Mouse (Mus musculus) kidney, embryonic 14.5 days (tissue): ENCODE data around the gene Myrfl. TPM values are rescaled to one million over a fixed set of nuclear protein-coding genes. Genes with fewer than 3 reads are reported as not detected.

Source experiments
- ATAC-seq: fragments of 200-750 bp; cut with Nextera tagmentation; 2 replicates; pipeline ENCODE4 v1.8.0; 2017; ENCODE audit warnings: moderate number of reproducible peaks, mild to moderate bottlenecking, moderate TSS enrichment, moderate library complexity; ENCODE audit not compliant: low FRiP score, low TSS enrichment
- H3K27ac ChIP-seq: fragments of 300-500 bp; sonication (generic); 2 replicates; pipeline ENCODE4 v1.5.1; 2014; ENCODE audit warnings: low read depth, mild to moderate bottlenecking, low read length, moderate library complexity, mixed read lengths
- H3K27me3 ChIP-seq: fragments of 300-500 bp; sonication (generic); 2 replicates; pipeline ENCODE4 v1.6.1; 2014; ENCODE audit warnings: mild to moderate bottlenecking, low read length; ENCODE audit not compliant: control insufficient read depth, insufficient read depth
- H3K36me3 ChIP-seq: fragments of 300-500 bp; sonication (generic); 2 replicates; pipeline ENCODE4 v1.6.1; 2014; ENCODE audit warnings: low read length, mixed read lengths; ENCODE audit not compliant: control insufficient read depth, insufficient read depth
- H3K4me1 ChIP-seq: fragments of 300-500 bp; sonication (generic); 2 replicates; pipeline ENCODE4 v1.6.1; 2014; ENCODE audit warnings: low read length, mixed read lengths; ENCODE audit not compliant: control insufficient read depth, insufficient read depth
- H3K4me2 ChIP-seq: fragments of 300-500 bp; sonication (generic); replicated peaks from 2 replicates; pipeline ENCODE4 v1.6.1; 2014; ENCODE audit warnings: low read depth, mild to moderate bottlenecking, low read length
- H3K4me3 ChIP-seq: fragments of 300-500 bp; sonication (generic); 2 replicates; pipeline ENCODE4 v1.5.1; 2014; ENCODE audit warnings: mild to moderate bottlenecking, low read length
- H3K9ac ChIP-seq: fragments of 300-500 bp; sonication (generic); 2 replicates; pipeline ENCODE4 v1.6.1; 2014; ENCODE audit warnings: low read depth, mild to moderate bottlenecking, low read length, moderate library complexity
- H3K9me3 ChIP-seq: fragments of 300-500 bp; sonication (generic); 2 replicates; pipeline ENCODE4 v1.6.1; 2016; ENCODE audit warnings: low read length; ENCODE audit not compliant: control insufficient read depth
- WGBS: fragments of 180-500 bp; shearing (Covaris S2); extraction: QIAGEN DNeasy Blood & Tissue Kit; methylation state at CpG from one replicate; pipeline ENCODE4 v1.1.7; 2014; 5-methylcytosine and 5-hydroxymethylcytosine counted together
- polyA plus RNA-seq: library from polyadenylated mRNA; unstranded; fragments of >200 nt; fragmentation: Nextera tagmentation; extraction: Ambion mirVana; gene quantifications from 2 replicates; pipeline ENCODE4 v1.2.1, GENCODE M21; 2014

The Myrfl gene
- polyA plus RNA-seq, 1 experiment from 2014 or later = not detected

- H3K36me3 ChIP-seq = no peaks in the 10 kb centered on the region
- H3K9me3 ChIP-seq = no peaks in the 10 kb centered on the region
- H3K4me3 ChIP-seq = no peak overlapping the region
- ATAC-seq = no peak
- 75% methylated on average over 3 of the region's 5 CpGs for WGBS
- H3K27me3 ChIP-seq = no peaks in the 10 kb centered on the region
- H3K27ac ChIP-seq = no peak overlapping the region
- H3K4me1 ChIP-seq = no peaks in the 10 kb centered on the region
- no peak overlapping the region for H3K4me2 ChIP-seq
- no peak overlapping the region for H3K9ac ChIP-seq
These were observed 113.7 kb downstream of the Myrfl start for GRCm38 (mm10) chr10:116783020-116783419.

- WGBS = 93% methylated on average over 8 of the region's 8 CpGs
- Histone ChIP-seq H3K9ac (no peak overlapping the region), H3K9me3 (no peaks in the 10 kb centered on the region), H3K36me3 (no peaks in the 10 kb centered on the region), H3K27ac (no peak overlapping the region), H3K4me1 (no peaks in the 10 kb centered on the region), H3K4me2 (no peak overlapping the region), H3K27me3 (no peaks in the 10 kb centered on the region), H3K4me3 (no peak overlapping the region)
- no peak for ATAC-seq
These were observed 118.8 kb downstream of the Myrfl start for GRCm38 (mm10) chr10:116777947-116778346.

GRCm38 (mm10) chr10:116776846-116777245, 119.9 kb downstream of the Myrfl start:
- ATAC-seq = no peak
- Histone ChIP-seq H3K9me3 (no peaks in the 10 kb centered on the region), H3K4me2 (no peak overlapping the region), H3K27me3 (no peaks in the 10 kb centered on the region), H3K27ac (no peak overlapping the region), H3K36me3 (no peaks in the 10 kb centered on the region), H3K9ac (no peak overlapping the region), H3K4me3 (no peak overlapping the region), H3K4me1 (no peaks in the 10 kb centered on the region)
- 83% methylated on average over 14 of the region's 14 CpGs for WGBS

GRCm38 (mm10) chr10:116773846-116774750, 122.6 kb downstream of the Myrfl start:
- ATAC-seq = no peak
- no peaks in the 10 kb centered on the region for H3K9me3 ChIP-seq
- H3K36me3 ChIP-seq = no peaks in the 10 kb centered on the region
- H3K27ac ChIP-seq = no peak overlapping the region
- no peak overlapping the region for H3K4me2 ChIP-seq
- no peaks in the 10 kb centered on the region for H3K27me3 ChIP-seq
- 0 out of 2 replicates have a peak, but pooled peaks cover under 1% of the 10 kb centered on the region for H3K4me1 ChIP-seq
- H3K9ac ChIP-seq = no peak overlapping the region
- WGBS = 45% methylated on average over 15 of the region's 15 CpGs
- H3K4me3 ChIP-seq = no peak overlapping the region

- Histone ChIP-seq H3K4me2 (no peak overlapping the region; the same call in 1 of the 2 replicates), H3K9me3 (no peaks in the 10 kb centered on the region), H3K36me3 (no peaks in the 10 kb centered on the region), H3K27ac (0 out of 2 replicates have a peak overlapping the region, but pooled peaks have one; percentile 11), H3K9ac (no peak overlapping the region), H3K4me3 (no peak overlapping the region), H3K27me3 (no peaks in the 10 kb centered on the region), H3K4me1 (0 out of 2 replicates have a peak, but pooled peaks cover 3% of the 10 kb centered on the region)
- WGBS = 58% methylated on average over 21 of the region's 21 CpGs
- ATAC-seq = peak; percentile 32; the same call in 1 of the 2 replicates
These were observed 125.3 kb downstream of the Myrfl start for GRCm38 (mm10) chr10:116771215-116771935.

- Histone ChIP-seq H3K4me3 (no peak overlapping the region), H3K4me2 (no peak overlapping the region)
These were observed 128.1 kb downstream of the Myrfl start for GRCm38 (mm10) chr10:116768642-116769041.

GRCm38 (mm10) chr10:116766525-116766924, 130.2 kb downstream of the Myrfl start:
- Histone ChIP-seq H3K4me1 (0 out of 2 replicates have a peak, but pooled peaks cover 3% of the 10 kb centered on the region), H3K9ac (no peak overlapping the region), H3K27ac (no peak overlapping the region), H3K36me3 (no peaks in the 10 kb centered on the region), H3K4me3 (no peak overlapping the region), H3K9me3 (no peaks in the 10 kb centered on the region), H3K27me3 (no peaks in the 10 kb centered on the region), H3K4me2 (no peak overlapping the region)
- 89% methylated on average over 6 of the region's 6 CpGs for WGBS
- no peak for ATAC-seq

More at GRCm38 (mm10) chr10:116768642-116769041, 128.1 kb downstream of the Myrfl start:
- Histone ChIP-seq H3K27me3 (no peaks in the 10 kb centered on the region), H3K9ac (no peak overlapping the region), H3K27ac (no peak overlapping the region), H3K36me3 (no peaks in the 10 kb centered on the region), H3K9me3 (no peaks in the 10 kb centered on the region), H3K4me1 (0 out of 2 replicates have a peak, but pooled peaks cover 3% of the 10 kb centered on the region)
- WGBS = 47% methylated on average over 13 of the region's 13 CpGs
- ATAC-seq = no peak

GRCm38 (mm10) chr10:116761476-116762068, 135.1 kb downstream of the Myrfl start:
- no peak overlapping the region for H3K4me2 ChIP-seq
- ATAC-seq = 0 out of 2 replicates have a peak, but pooled peaks have one; percentile 49
- 37% methylated on average over 4 of the region's 4 CpGs for WGBS

More at GRCm38 (mm10) chr10:116761476-116762068, 135.1 kb downstream of the Myrfl start:
- Histone ChIP-seq H3K4me3 (no peak overlapping the region), H3K9me3 (no peaks in the 10 kb centered on the region), H3K4me1 (0 out of 2 replicates have a peak, but pooled peaks cover 3% of the 10 kb centered on the region), H3K27me3 (no peaks in the 10 kb centered on the region), H3K9ac (no peak overlapping the region), H3K27ac (no peak overlapping the region), H3K36me3 (no peaks in the 10 kb centered on the region)
